Mouse (Mus musculus) retina, postnatal 1 day (tissue): Measurements from ENCODE around the gene Rhpn2.
"Not testable (repeated sequence)": the region's sequence is repeated elsewhere in the genome, so short reads cannot be mapped to it uniquely, and the experiment has no call there.

ENCODE experiments used
- DNase-seq: peaks from one replicate; pipeline ENCODE4 v3.0.0-alpha.2; 2012

The Rhpn2 gene

GRCm38 (mm10) chr7:35333692-35334526 lies at the start of gene Rhpn2:
Gene Rhpn2, plus strand, starts transcription at chr7:35334170.
- peak; percentile 99 for DNase-seq

GRCm38 (mm10) chr7:35293464-35293863 lies 40.5 kb upstream of the Rhpn2 start:
- no peak for DNase-seq

GRCm38 (mm10) chr7:35295631-35296030 lies 38.3 kb upstream of the Rhpn2 start:
- no peak for DNase-seq

GRCm38 (mm10) chr7:35297886-35298285 lies 36.1 kb upstream of the Rhpn2 start:
- DNase-seq = no peak

GRCm38 (mm10) chr7:35299656-35300055 lies 34.3 kb upstream of the Rhpn2 start:
- peak; percentile 86 for DNase-seq

- no peak for DNase-seq
These were observed 33.2 kb upstream of the Rhpn2 start for GRCm38 (mm10) chr7:35300792-35301191.

GRCm38 (mm10) chr7:35311214-35311613 lies 22.8 kb upstream of the Rhpn2 start:
- no peak for DNase-seq

- DNase-seq = peak; percentile 71
These were observed 19.8 kb upstream of the Rhpn2 start for GRCm38 (mm10) chr7:35314156-35314555.

- peak; percentile 96 for DNase-seq
These were observed 16.0 kb upstream of the Rhpn2 start, which contains the start of gene Gpatch1 for GRCm38 (mm10) chr7:35317729-35318609. Gene Gpatch1, minus strand, starts transcription at chr7:35318440.

GRCm38 (mm10) chr7:35319221-35319620 lies 14.7 kb upstream of the Rhpn2 start:
- DNase-seq = not testable (repeated sequence)

- no peak for DNase-seq
These were observed 14.2 kb upstream of the Rhpn2 start for GRCm38 (mm10) chr7:35319755-35320154.

GRCm38 (mm10) chr7:35322161-35322560 lies 11.8 kb upstream of the Rhpn2 start:
- DNase-seq = no peak

- DNase-seq = peak; percentile 15
These were observed 11.1 kb upstream of the Rhpn2 start for GRCm38 (mm10) chr7:35322732-35323420.

GRCm38 (mm10) chr7:35331590-35331989 lies 2.4 kb upstream of the Rhpn2 start:
- peak; percentile 8 for DNase-seq

- no peak for DNase-seq
These were observed 729 bp upstream of the Rhpn2 start for GRCm38 (mm10) chr7:35333231-35333651.

GRCm38 (mm10) chr7:35334527-35335452 lies 820 bp downstream of the Rhpn2 start:
- peak; percentile 42 for DNase-seq

- peak; percentile 77 for DNase-seq
These were observed 6.2 kb downstream of the Rhpn2 start for GRCm38 (mm10) chr7:35340196-35340595.

GRCm38 (mm10) chr7:35341282-35341681 lies 7.3 kb downstream of the Rhpn2 start:
- peak; percentile 20 for DNase-seq

- no peak for DNase-seq
These were observed 8.5 kb downstream of the Rhpn2 start for GRCm38 (mm10) chr7:35342498-35342897.

GRCm38 (mm10) chr7:35344785-35345330 lies 10.9 kb downstream of the Rhpn2 start:
- DNase-seq = no peak

- DNase-seq = no peak
These were observed 14.1 kb downstream of the Rhpn2 start for GRCm38 (mm10) chr7:35347918-35348700.
